Mouse (Mus musculus) brain, embryonic 14.5 days (tissue): ENCODE results near the gene Ripor3.

Experiments
- CTCF ChIP-seq: fragments of 200-500 bp; IDR thresholded peaks from 2 replicates; pipeline ENCODE4 v1.5.1; 2012; ENCODE audit warnings: inconsistent platforms, mild to moderate bottlenecking, moderate library complexity, borderline replicate concordance; ENCODE audit not compliant: insufficient read depth, insufficient read length; ENCODE audit errors: extremely low read depth
- POLR2A ChIP-seq: fragments of 200-500 bp; IDR thresholded peaks from 2 replicates; pipeline ENCODE4 v1.6.1; 2012; ENCODE audit warnings: mild to moderate bottlenecking, inconsistent platforms, borderline replicate concordance; ENCODE audit not compliant: poor library complexity, insufficient read depth, insufficient read length, severe bottlenecking; ENCODE audit errors: extremely low read depth

DNA sequence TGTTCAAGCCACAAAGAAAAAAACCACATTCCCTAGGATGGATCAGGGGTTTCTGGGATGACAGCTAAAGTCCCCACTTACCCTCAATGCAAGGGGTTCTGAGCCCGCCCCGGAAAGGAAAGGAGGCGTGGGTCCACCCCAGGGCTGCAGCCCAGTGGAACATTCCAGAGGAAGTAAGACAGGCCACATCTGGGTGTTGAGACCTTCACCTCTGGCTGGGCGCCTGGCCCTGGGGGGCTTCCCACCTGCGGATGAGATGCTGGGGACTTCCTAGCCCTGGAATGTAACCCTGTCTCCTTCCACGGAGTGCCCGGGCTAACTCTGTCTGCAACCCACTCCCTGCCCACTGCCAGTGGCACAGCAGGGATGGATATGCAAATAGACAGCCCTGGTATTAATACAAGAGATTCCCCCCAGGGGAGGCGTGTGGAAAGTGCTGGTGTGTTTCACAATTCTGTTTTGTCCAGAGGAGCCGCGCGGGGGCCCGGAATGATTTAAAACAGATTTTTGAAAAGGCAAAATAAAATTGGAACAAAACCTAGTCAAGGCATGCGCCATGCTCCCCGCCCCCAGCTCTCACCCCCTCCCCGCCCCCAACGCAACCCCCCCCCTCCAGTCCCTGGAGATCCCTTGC, 38.7 kb upstream of the Ripor3 start:
- TF ChIP-seq POLR2A (no peak), CTCF (no peak)
